In genomic region chr9:40756401-40756800, GRCm38 (mm10) we compare ENCODE assay signal across 8 mouse cellular contexts. TPM values are rescaled to one million over a fixed set of nuclear protein-coding genes. Genes with fewer than 3 reads are reported as not detected.
A peak's percentile ranks its signal among the peaks of the same experiment; 100 is the strongest.
DNase-seq lines count a peak whose midpoint lies in the region; ATAC-seq lines count a peak whose summit lies in the region.

No protein-coding gene starts in this region.

- no peaks in the 10 kb centered on the region for H3K27me3 ChIP-seq in heart, embryonic 10.5 days (ENCODE audit: insufficient read depth, poor library complexity, severe bottlenecking)
- H3K27me3 ChIP-seq in kidney, embryonic 16.5 days (ENCODE audit: insufficient read depth, low read length): no peaks in the 10 kb centered on the region
- H3K27me3 ChIP-seq in lung, embryonic 16.5 days (ENCODE audit: control insufficient read depth, insufficient read depth, low read depth, low read length): no peaks in the 10 kb centered on the region

- H3K4me3 ChIP-seq in heart, embryonic 10.5 days: peak overlapping the region; percentile 48
- H3K4me3 ChIP-seq in kidney, embryonic 16.5 days (ENCODE audit: low read length): no peak overlapping the region
- H3K4me3 ChIP-seq in lung, embryonic 16.5 days (ENCODE audit: low read length): peak overlapping the region; percentile 28

- DNase-seq in T-cell, adult 2 months (ENCODE audit: low spot score): peak; percentile 67
- DNase-seq in embryo, embryonic 11 days: peak; percentile 84
- peak; percentile 80 for DNase-seq in heart, embryonic 10.5 days (ENCODE audit: low spot score)
- peak; percentile 83 for DNase-seq in retina, postnatal 1 day
- no peak for DNase-seq in urinary bladder, adult 2 months (ENCODE audit: low spot score)

- WGBS in heart, embryonic 10.5 days: 19% methylated on average over 4 of the region's 4 CpGs
- WGBS in kidney, embryonic 16.5 days: 22% methylated on average over 4 of the region's 4 CpGs
- 19% methylated on average over 4 of the region's 4 CpGs for WGBS in lung, embryonic 16.5 days

- H3K4me1 ChIP-seq in heart, embryonic 10.5 days: peaks cover 15% of the 10 kb centered on the region
- peaks cover 13% of the 10 kb centered on the region for H3K4me1 ChIP-seq in kidney, embryonic 16.5 days (ENCODE audit: insufficient read depth, low read length)
- peaks cover 14% of the 10 kb centered on the region for H3K4me1 ChIP-seq in lung, embryonic 16.5 days (replicated peaks; ENCODE audit: control insufficient read depth, insufficient read depth, low read length)

- H3K9me3 ChIP-seq in heart, embryonic 10.5 days: no peaks in the 10 kb centered on the region
- H3K9me3 ChIP-seq in kidney, embryonic 16.5 days (ENCODE audit: low read length): no peaks in the 10 kb centered on the region
- no peaks in the 10 kb centered on the region for H3K9me3 ChIP-seq in lung, embryonic 16.5 days (ENCODE audit: control insufficient read depth, low read length)

- peak; percentile 71 for ATAC-seq in CD4-positive, CD25-positive, alpha-beta regulatory T cell, adult 4 months
- no peak for ATAC-seq in kidney, embryonic 16.5 days (ENCODE audit: low FRiP score, low TSS enrichment)
- peak; percentile 19; the same call in 1 of the 2 replicates for ATAC-seq in lung, embryonic 16.5 days (ENCODE audit: low read depth)

- H3K4me2 ChIP-seq in kidney, embryonic 16.5 days (replicated peaks; ENCODE audit: low read depth, low read length): peak overlapping the region; percentile 60
- H3K4me2 ChIP-seq in lung, embryonic 16.5 days (ENCODE audit: low read depth, low read length): peak overlapping the region; percentile 77

- H3K27ac ChIP-seq in heart, embryonic 10.5 days: peak overlapping the region; percentile 82; the same call in 1 of the 2 replicates
- no peak overlapping the region for H3K27ac ChIP-seq in kidney, embryonic 16.5 days (ENCODE audit: low read length)
- H3K27ac ChIP-seq in lung, embryonic 16.5 days (ENCODE audit: low read length): no peak overlapping the region

- no peak overlapping the region for H3K9ac ChIP-seq in kidney, embryonic 16.5 days (replicated peaks; ENCODE audit: low read length)
- no peak overlapping the region for H3K9ac ChIP-seq in lung, embryonic 16.5 days (ENCODE audit: low read length)

- H3K36me3 ChIP-seq in heart, embryonic 10.5 days: no peaks in the 10 kb centered on the region
- no peaks in the 10 kb centered on the region for H3K36me3 ChIP-seq in kidney, embryonic 16.5 days (ENCODE audit: insufficient read depth, low read length)
- H3K36me3 ChIP-seq in lung, embryonic 16.5 days (ENCODE audit: control insufficient read depth, insufficient read depth, low read length): no peaks in the 10 kb centered on the region

RNA-seq across cellular contexts. Expression of gene Hspa8, which starts 44.4 kb away (rescaled TPM):
- polyA plus RNA-seq in CD4-positive, CD25-positive, alpha-beta regulatory T cell, adult 4 months (2017; shearing (Covaris generic)): 1,000 to 10,000 TPM; 3,203 to 3,707 TPM
- 2,804 and 3,368 TPM in 2 replicates for polyA plus RNA-seq in heart, embryonic 10.5 days (2016; fragmentation: Nextera tagmentation; extraction: Ambion mirVana)
- polyA plus RNA-seq in kidney, embryonic 16.5 days (2015; fragmentation: Nextera tagmentation; extraction: Ambion mirVana): 2,859 and 3,187 TPM in 2 replicates
- polyA plus RNA-seq in lung, embryonic 16.5 days (2015; fragmentation: Nextera tagmentation; extraction: Ambion mirVana): 2,362 and 2,391 TPM in 2 replicates
- polyA plus RNA-seq in urinary bladder, adult 2 months (2012; rRNA removed): 1,107 and 1,301 TPM in 2 replicates
